Mouse (Mus musculus) bone marrow macrophage, adult 2 months (primary cell): ENCODE results near the gene Irx5.

ENCODE experiments used
- CTCF ChIP-seq: IDR thresholded peaks from 2 replicates; pipeline ENCODE4 v1.5.1; 2012; ENCODE audit warnings: low read depth, mild to moderate bottlenecking, low read length, moderate library complexity
- POLR2A ChIP-seq: IDR thresholded peaks from 2 replicates; pipeline ENCODE4 v1.6.1; 2012; ENCODE audit warnings: mild to moderate bottlenecking, low read depth, low read length, borderline replicate concordance

DNA sequence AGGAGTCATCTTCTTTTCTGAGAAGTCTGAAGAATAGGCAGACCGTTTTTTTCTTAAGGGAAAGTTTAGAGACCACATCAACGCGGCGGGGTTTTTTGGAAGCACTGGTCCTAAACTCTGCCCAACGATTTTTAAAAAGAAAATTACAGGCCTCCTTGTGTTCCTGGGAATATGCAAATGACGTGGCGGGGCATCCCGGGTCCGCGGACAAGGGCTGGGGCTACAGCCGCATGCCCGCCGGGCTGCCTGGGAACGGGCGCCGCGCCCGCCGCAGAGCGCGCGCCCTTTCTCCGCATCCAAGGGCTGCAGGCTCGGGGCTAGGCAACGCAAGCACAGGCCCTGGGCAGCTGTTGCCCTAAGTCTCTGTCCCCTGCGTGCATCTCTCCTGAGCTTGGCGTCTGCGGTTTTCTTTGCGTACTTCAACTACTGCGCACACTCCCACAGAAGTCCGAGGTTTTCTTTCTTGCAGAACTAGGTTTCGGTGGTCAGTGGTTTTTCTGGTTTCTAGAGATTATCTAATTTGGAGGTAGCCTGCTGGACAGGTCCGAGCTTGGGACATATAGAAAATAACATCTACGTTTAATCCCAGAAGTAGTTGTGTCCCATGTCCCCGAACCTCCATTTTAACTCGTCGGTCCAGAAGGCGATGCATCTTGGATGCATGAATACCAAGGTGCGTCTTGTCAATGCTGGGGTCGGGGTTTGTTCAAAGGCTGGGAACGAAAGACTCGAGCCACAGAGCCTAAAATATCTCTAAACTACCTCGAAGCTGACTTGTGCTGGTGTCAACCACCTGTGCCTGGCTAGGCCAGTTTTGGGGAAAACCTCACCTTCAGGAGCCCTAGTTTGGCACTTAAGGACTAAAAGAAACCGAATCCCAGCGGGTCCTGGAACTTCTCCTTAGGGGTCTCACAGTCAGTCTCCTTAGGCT lies 6.1 kb downstream of the Irx5 start:
- TF ChIP-seq CTCF (no peak), POLR2A (no peak)
